Mouse (Mus musculus) gastrocnemius, postnatal 10 days (tissue): ENCODE measurements at regions not wholly inside any gene's neighbourhood (a gene's known extent, or its start where the extent isn't known, plus 50 kb on each side); places are given as distances from the start of the nearest gene placed in this dataset.
"Not testable (repeated sequence)": the region's sequence is repeated elsewhere in the genome, so short reads cannot be mapped to it uniquely, and the experiment has no call there.

Source experiments
- DNase-seq: peaks from one replicate; pipeline ENCODE4 v3.0.0; 2021; ENCODE audit warnings: mixed read lengths

- DNase-seq: peak; percentile 32
Observed at GRCm38 (mm10) chr9:25655767-25656513, 174.6 kb downstream of the Eepd1 start.

GRCm38 (mm10) chr9:25656534-25656933 is 175.2 kb downstream of the Eepd1 start:
- DNase-seq: no peak

- DNase-seq: no peak
Observed at GRCm38 (mm10) chr9:25683635-25684333, 202.4 kb downstream of the Eepd1 start.

GRCm38 (mm10) chr9:25693632-25694031 is 212.3 kb downstream of the Eepd1 start:
- peak; percentile 11 for DNase-seq

GRCm38 (mm10) chr9:25695018-25695417 is 213.7 kb downstream of the Eepd1 start:
- no peak for DNase-seq

GRCm38 (mm10) chr9:25713636-25714035 is 232.3 kb downstream of the Eepd1 start:
- no peak for DNase-seq

- no peak for DNase-seq
Observed at GRCm38 (mm10) chr9:25744162-25744561, 262.8 kb downstream of the Eepd1 start.

GRCm38 (mm10) chr9:25751138-25751537 is 269.8 kb downstream of the Eepd1 start:
- DNase-seq: no peak

GRCm38 (mm10) chr9:25773899-25774298 is 292.6 kb downstream of the Eepd1 start:
- DNase-seq: no peak

GRCm38 (mm10) chr9:25782631-25783030 is 301.3 kb downstream of the Eepd1 start:
- DNase-seq: no peak

- no peak for DNase-seq
Observed at GRCm38 (mm10) chr9:25795142-25795910, 314.0 kb downstream of the Eepd1 start.

- no peak for DNase-seq
Observed at GRCm38 (mm10) chr9:25809562-25809961, 328.2 kb downstream of the Eepd1 start.

GRCm38 (mm10) chr9:25833295-25833694 is 351.9 kb downstream of the Eepd1 start:
- no peak for DNase-seq

- DNase-seq: not testable (repeated sequence)
Observed at GRCm38 (mm10) chr9:25849914-25850313, 368.6 kb downstream of the Eepd1 start.

GRCm38 (mm10) chr9:25850608-25851007 is 369.3 kb downstream of the Eepd1 start:
- not testable (repeated sequence) for DNase-seq

- DNase-seq: no peak
Observed at GRCm38 (mm10) chr9:25854545-25854944, 373.2 kb downstream of the Eepd1 start.

- no peak for DNase-seq
Observed at GRCm38 (mm10) chr9:25870260-25870659, 388.9 kb downstream of the Eepd1 start.

GRCm38 (mm10) chr9:25896333-25896905 is 415.1 kb downstream of the Eepd1 start:
- DNase-seq: no peak
